Mouse (Mus musculus) bone marrow, adult 2 months (tissue): ENCODE data around the gene Pepd. TPM values are rescaled to one million over a fixed set of nuclear protein-coding genes. Genes with fewer than 3 reads are reported as not detected.
"Not testable (repeated sequence)": the region's sequence is repeated elsewhere in the genome, so short reads cannot be mapped to it uniquely, and the experiment has no call there.

ENCODE experiments used
- H3K27ac ChIP-seq: fragments of 200-500 bp; 2 replicates; pipeline ENCODE4 v1.5.1; 2012; ENCODE audit warnings: low read depth, mild to moderate bottlenecking, control low read depth, inconsistent platforms, low read length; ENCODE audit not compliant: control insufficient read depth, poor library complexity, insufficient read depth
- H3K4me1 ChIP-seq: fragments of 200-500 bp; 2 replicates; pipeline ENCODE4 v1.6.1; 2011; ENCODE audit warnings: low read length; ENCODE audit not compliant: control insufficient read depth, insufficient read depth
- H3K4me3 ChIP-seq: fragments of 200-500 bp; replicated peaks from 2 replicates; pipeline ENCODE3; 2011; ENCODE audit warnings: mild to moderate bottlenecking, low read depth, low read length, control low read depth; ENCODE audit not compliant: control insufficient read depth
- CTCF ChIP-seq: fragments of 200-500 bp; IDR thresholded peaks from 2 replicates; pipeline ENCODE4 v1.5.1; 2011; ENCODE audit warnings: low read length, control low read depth; ENCODE audit not compliant: control insufficient read depth, insufficient read depth
- POLR2A ChIP-seq: fragments of 200-500 bp; IDR thresholded peaks from 2 replicates; pipeline ENCODE4 v1.6.1; 2011; ENCODE audit warnings: low read depth, mild to moderate bottlenecking, control low read depth, low read length, borderline replicate concordance; ENCODE audit not compliant: control insufficient read depth
- WGBS: fragments of 180-500 bp; shearing (Covaris S2); methylation state at CpG from one replicate; pipeline ENCODE4 v1.1.7; 2018; 5-methylcytosine and 5-hydroxymethylcytosine counted together
- polyA plus RNA-seq: library from polyadenylated mRNA; stranded (reverse); fragments of >200 nt; gene quantifications from 2 replicates; pipeline ENCODE4 v1.2.4, GENCODE M21; 2011; ENCODE audit warnings: low replicate concordance; ENCODE audit not compliant: missing spikeins, insufficient read depth, insufficient read length

Gene Pepd
- polyA plus RNA-seq, 1 experiment, result 16.1 TPM

GRCm38 (mm10) chr7:34963889-34964645 lies 51.9 kb downstream of the Pepd start:
- no peak overlapping the region for H3K27ac ChIP-seq
- TF ChIP-seq CTCF (no peak), POLR2A (no peak)
- WGBS, result 85% methylated on average over 11 of the region's 11 CpGs
- no peak overlapping the region for H3K4me3 ChIP-seq
- H3K4me1 ChIP-seq, result no peaks in the 10 kb centered on the region

- 84% methylated on average over 3 of the region's 3 CpGs for WGBS
- Histone ChIP-seq H3K4me1 (no peaks in the 10 kb centered on the region), H3K27ac (no peak overlapping the region), H3K4me3 (no peak overlapping the region)
- TF ChIP-seq POLR2A (no peak), CTCF (no peak)
Measured at GRCm38 (mm10) chr7:34967362-34967761, 55.2 kb downstream of the Pepd start.

GRCm38 (mm10) chr7:34968749-34969433 lies 56.7 kb downstream of the Pepd start:
- WGBS, result 64% methylated on average over 3 of the region's 3 CpGs
- TF ChIP-seq CTCF (no peak), POLR2A (no peak)
- no peak overlapping the region for H3K27ac ChIP-seq
- no peak overlapping the region for H3K4me3 ChIP-seq
- H3K4me1 ChIP-seq, result no peaks in the 10 kb centered on the region

- H3K4me1 ChIP-seq, result no peaks in the 10 kb centered on the region
- H3K4me3 ChIP-seq, result no peak overlapping the region
- no peak for TF ChIP-seq CTCF
- no peak for TF ChIP-seq POLR2A
- 91% methylated on average over 10 of the region's 10 CpGs for WGBS
- H3K27ac ChIP-seq, result no peak overlapping the region
Measured at GRCm38 (mm10) chr7:34971826-34972225, 59.6 kb downstream of the Pepd start.

DNA sequence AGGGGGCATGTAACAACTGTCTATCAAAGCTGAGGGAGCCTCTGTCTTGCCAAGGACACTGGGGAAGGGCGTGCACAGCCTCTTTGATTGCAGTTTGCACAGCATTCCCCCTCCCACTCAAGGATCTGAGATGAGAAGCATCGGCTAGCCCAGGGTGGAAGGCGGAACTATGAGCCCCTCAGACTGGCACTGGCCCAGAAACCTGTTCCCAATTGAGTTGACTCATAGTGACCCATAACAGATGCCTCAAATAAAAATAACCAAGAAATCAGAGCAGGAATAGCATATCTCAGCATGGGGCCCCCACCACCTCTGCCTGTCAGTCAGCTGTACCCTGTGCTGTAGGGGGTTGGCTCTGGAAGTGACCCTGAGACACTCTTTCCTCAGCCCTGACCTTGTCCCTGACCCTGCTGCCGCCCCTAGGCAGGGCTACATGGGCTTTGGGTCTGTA lies 60.8 kb downstream of the Pepd start:
- H3K4me1 ChIP-seq, result no peaks in the 10 kb centered on the region
- 79% methylated on average over 4 of the region's 4 CpGs for WGBS
- TF ChIP-seq POLR2A (no peak), CTCF (no peak)
- no peak overlapping the region for H3K4me3 ChIP-seq
- H3K27ac ChIP-seq, result no peak overlapping the region

DNA sequence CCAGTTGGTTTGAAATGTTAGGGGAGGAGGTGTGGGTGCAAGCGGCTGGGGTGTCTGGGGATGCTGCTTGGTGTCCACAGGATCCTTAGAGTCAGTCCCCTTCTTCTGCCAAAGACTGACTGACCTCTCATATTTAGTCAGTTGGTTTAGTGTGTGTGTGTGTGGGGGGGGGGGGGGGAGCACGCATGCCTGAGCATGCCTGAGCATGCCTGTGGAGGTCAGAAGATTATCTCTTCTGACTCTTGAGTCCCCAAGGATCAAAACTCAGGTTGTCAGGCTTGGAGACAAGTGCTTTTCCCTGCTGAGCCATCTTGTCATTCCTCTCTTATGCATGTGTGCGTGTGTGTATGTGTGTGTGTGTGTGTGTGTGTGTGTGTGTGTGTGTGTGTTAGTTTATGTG lies 61.7 kb downstream of the Pepd start:
- no peak overlapping the region for H3K4me3 ChIP-seq
- H3K4me1 ChIP-seq, result no peaks in the 10 kb centered on the region
- TF ChIP-seq CTCF, result no peak
- no peak for TF ChIP-seq POLR2A
- WGBS, result 80% methylated on average over 3 of the region's 3 CpGs
- no peak overlapping the region for H3K27ac ChIP-seq

DNA sequence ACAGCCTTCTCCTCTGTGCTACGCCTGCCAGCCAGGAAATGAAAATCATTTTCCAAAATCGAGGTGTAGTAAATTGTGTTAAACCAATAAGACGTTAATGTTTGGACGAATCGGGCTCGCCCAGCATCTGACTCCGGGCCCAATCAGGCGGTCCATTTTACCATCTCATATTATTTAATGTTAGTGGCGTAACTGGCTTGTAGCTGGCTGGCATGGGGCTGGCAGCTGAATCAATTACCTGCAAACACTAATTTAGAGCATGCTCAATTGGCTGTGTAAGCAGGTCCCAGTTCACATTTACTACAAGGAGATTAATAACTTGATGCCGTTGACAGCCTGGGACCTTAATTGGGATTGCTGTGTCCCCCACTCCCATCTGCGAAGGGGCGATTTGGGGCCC lies 63.7 kb downstream of the Pepd start:
- Histone ChIP-seq H3K27ac (no peak overlapping the region), H3K4me1 (no peaks in the 10 kb centered on the region), H3K4me3 (no peak overlapping the region)
- TF ChIP-seq POLR2A, result no peak
- no peak for TF ChIP-seq CTCF
- WGBS, result 89% methylated on average over 12 of the region's 12 CpGs

DNA sequence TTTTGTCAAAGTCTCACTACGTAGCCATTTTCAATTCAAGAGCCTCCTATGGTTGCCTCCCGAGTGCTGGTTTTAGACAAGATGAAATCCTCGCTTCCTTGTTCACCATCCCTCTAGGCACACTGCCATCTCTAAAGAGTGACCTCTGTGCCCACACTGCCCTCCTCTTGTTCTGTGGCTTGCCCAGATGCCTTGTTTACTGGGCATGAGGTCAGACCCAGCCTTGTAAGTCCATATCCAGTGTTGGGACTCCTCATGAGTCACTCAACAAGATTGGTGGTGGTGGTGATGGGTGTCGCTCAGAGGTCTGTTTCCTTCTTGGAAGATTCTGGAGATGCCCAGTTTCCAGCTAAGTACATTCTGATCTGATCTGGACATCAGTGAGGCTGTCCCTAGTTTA lies 65.2 kb downstream of the Pepd start:
- Histone ChIP-seq H3K27ac (no peak overlapping the region), H3K4me1 (no peaks in the 10 kb centered on the region), H3K4me3 (no peak overlapping the region)
- WGBS, result 82% methylated on average over 4 of the region's 4 CpGs
- TF ChIP-seq POLR2A (no peak), CTCF (no peak)

GRCm38 (mm10) chr7:34981803-34982202 lies 69.6 kb downstream of the Pepd start:
- Histone ChIP-seq H3K4me1 (peaks cover 8% of the 10 kb centered on the region), H3K27ac (no peak overlapping the region), H3K4me3 (no peak overlapping the region)
- WGBS, result 82% methylated on average over 10 of the region's 10 CpGs
- TF ChIP-seq POLR2A, result no peak
- TF ChIP-seq CTCF, result no peak

DNA sequence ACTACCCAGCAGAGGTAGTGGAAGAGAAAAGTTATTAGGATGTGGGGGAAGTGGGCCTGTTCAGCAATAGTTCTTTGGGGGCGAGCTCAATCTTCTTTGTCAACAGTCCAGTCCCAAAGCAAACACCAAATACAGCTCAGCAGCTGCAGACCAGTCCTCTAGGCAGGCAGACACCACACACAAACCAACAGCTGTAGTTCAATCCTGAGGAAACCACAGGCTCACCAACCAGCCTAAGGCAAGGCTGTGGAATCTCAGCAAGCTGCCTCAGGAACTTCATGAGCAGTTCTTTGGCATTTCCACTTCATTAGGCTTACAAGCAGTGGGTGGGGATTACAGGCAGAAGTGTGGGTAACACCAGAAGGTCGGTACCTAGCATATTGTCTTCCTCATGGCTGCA lies 70.2 kb downstream of the Pepd start:
- not testable (repeated sequence) for H3K4me1 ChIP-seq, H3K27ac ChIP-seq, H3K4me3 ChIP-seq
- WGBS, result 93% methylated on average over 2 of the region's 2 CpGs
